Mouse (Mus musculus): ENCODE data around the gene Lrrfip1.

DNA sequence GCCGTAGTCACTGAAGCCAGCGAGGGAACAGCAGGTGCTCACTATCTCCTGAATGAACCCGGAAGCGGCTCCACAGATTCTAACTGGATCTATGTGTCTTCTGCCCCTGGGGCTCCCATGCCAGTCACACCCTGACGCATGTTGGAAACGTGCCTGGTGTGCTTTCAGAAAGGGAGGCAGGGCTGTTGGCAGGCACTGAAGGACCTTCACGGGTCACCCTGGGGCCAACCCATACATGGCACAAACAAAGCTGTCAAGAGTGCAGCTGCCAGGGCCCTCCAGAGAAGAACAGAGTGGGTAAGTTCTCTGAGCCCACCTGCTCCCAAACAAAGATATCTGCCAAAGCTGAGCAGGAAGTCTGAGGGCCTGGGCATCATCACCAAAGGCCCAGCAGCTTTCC, 31.0 kb upstream of the Lrrfip1 start:
- TF ChIP-seq POLR2A (IDR thresholded peaks at IDR 0.05; ENCODE audit: borderline replicate concordance, insufficient read depth, low read length) (no peak), CTCF (IDR thresholded peaks at IDR 0.05; ENCODE audit: borderline replicate concordance, insufficient read depth, low read depth, low read length) (no peak)
